Mouse (Mus musculus): ENCODE data around the gene Cysltr2.

The Cysltr2 gene

GRCm38 (mm10) chr14:72986044-72986443 is 62.9 kb downstream of the Cysltr2 start:
- DNase-seq (ENCODE audit: extremely low spot score, low read depth, low spot score) = no peak

- no peak for DNase-seq (ENCODE audit: extremely low spot score, low read depth, low spot score)
These were observed 63.8 kb downstream of the Cysltr2 start for GRCm38 (mm10) chr14:72985113-72985512.

- peak; percentile 60 for DNase-seq (ENCODE audit: extremely low spot score, low read depth, low spot score)
These were observed 65.5 kb downstream of the Cysltr2 start for GRCm38 (mm10) chr14:72983456-72983855.

GRCm38 (mm10) chr14:72982981-72983436 is 65.9 kb downstream of the Cysltr2 start:
- DNase-seq (ENCODE audit: extremely low spot score, low read depth, low spot score) = no peak

GRCm38 (mm10) chr14:72980761-72981160 is 68.2 kb downstream of the Cysltr2 start:
- no peak for DNase-seq (ENCODE audit: extremely low spot score, low read depth, low spot score)

- no peak for DNase-seq (ENCODE audit: extremely low spot score, low read depth, low spot score)
These were observed 68.8 kb downstream of the Cysltr2 start for GRCm38 (mm10) chr14:72980106-72980505.

GRCm38 (mm10) chr14:72976111-72976510 is 72.8 kb downstream of the Cysltr2 start:
- DNase-seq (ENCODE audit: extremely low spot score, low read depth, low spot score) = no peak
